Mouse (Mus musculus): ENCODE measurements around the gene Sept9.

The Sept9 gene

GRCm38 (mm10) chr11:117296500-117297189, 97.2 kb downstream of the Sept9 start:
- no peak for DNase-seq

- DNase-seq: no peak
Observed at GRCm38 (mm10) chr11:117297190-117297829, 97.8 kb downstream of the Sept9 start.

GRCm38 (mm10) chr11:117299741-117300140, 100.3 kb downstream of the Sept9 start:
- no peak for DNase-seq

GRCm38 (mm10) chr11:117300809-117301208, 101.3 kb downstream of the Sept9 start:
- no peak for DNase-seq

GRCm38 (mm10) chr11:117301716-117302115, 102.3 kb downstream of the Sept9 start:
- DNase-seq: no peak

DNA sequence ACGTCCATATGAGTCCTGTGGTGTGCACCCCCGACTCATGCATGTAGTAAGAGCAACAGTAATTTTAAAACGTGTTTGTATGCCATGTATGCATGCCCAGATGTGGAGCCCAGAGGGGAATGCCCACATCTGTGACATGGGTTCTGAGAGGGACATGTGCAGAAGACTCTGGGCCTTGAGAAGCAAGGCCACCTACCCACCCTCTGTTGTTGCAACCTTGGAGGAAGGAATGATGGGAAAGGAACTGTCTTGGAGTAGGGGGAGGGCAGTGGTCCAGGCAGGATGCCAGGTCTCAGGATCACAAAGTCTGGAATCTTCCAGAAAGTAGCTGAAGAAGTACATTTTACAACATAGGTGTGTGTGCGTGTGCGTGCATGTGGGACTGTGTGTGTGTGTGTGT, 102.9 kb downstream of the Sept9 start:
- no peak for DNase-seq

GRCm38 (mm10) chr11:117305509-117306188, 106.2 kb downstream of the Sept9 start:
- peak; percentile 35 for DNase-seq

- DNase-seq: no peak
Observed at GRCm38 (mm10) chr11:117306311-117307088, 107.0 kb downstream of the Sept9 start.

DNA sequence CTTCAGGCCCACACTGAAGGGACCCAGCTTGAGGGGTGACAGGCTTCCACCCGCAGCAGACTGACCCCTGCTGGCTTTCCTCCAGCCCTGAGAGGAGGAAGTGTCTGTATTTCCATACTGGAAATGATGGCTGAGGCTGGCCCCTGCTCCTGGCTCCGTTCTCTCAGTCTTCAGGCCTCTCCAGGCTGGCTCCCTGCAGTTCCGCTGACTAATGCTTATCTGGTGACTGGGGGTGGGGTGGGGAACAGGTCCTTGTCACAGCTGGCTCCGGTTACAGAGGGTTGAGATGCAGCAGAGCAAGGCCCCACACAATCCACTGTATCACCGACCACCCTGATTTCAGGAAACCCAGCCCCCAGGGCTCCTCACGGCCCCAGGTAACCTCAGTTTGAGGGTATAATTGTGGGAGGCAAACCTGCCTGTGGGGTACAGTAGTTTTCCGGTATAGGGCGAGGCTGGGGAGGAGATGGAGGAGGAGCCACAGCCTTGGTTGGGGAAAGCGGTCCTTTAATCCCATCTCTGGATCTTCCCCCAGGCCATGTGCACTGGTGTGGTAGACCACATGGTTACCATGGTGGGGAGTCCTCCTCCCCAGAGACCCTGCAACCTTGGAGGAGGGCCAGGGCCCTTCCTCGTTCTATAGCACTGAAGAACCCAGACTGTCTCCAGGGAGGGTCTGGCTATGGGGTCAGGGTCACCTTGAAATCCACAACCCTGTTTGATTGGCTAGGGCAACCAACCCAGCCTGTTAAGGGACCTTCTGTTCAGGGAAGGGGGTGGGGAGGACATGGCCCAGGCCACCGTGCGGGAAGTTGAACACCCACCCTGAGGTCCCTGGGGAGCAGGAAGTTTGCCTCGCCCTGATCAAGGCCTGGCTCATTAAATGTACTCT, 108.7 kb downstream of the Sept9 start:
- no peak for DNase-seq

GRCm38 (mm10) chr11:117309108-117309917, 109.9 kb downstream of the Sept9 start:
- DNase-seq: no peak

- no peak for DNase-seq
Observed at GRCm38 (mm10) chr11:117309918-117310287, 110.4 kb downstream of the Sept9 start.

DNA sequence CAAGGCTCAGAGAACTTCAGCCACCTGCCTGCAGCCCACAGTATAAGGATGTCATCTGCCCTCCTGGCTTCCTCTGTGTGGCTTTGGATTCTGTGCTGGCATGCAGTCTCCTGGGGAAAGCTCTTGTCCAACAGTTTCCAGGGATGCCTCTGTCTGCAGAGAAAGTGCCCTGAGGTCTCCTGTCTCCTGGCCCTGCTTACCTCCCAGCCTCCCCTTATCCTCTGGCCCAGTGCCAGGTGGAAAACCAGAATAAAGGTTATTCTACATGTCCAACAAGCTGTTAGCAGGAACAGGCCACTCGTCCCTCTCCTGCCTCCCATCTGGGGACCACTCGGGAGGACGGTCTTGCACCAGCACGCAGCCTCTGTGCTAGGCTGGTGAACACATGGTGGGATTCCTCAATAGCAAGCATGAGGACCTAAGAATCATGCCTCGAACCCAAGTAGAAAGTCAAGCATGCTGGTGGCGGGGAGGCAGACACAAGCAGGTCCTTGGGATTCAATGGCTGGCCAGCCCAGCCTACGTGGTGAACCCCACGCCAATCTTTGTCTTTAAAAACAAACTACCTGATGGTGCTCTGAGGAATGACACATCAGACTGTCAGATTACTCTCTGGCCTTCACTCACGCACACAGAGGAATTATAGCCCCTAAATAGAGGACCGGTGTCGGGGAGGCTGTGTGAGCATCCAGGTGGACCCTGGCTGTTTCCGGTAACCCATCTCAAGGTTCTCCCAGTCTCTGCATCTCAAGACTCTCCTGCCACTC, 111.1 kb downstream of the Sept9 start:
- peak; percentile 23 for DNase-seq

- peak; percentile 53 for DNase-seq
Observed at GRCm38 (mm10) chr11:117311127-117311800, 111.8 kb downstream of the Sept9 start.

DNA sequence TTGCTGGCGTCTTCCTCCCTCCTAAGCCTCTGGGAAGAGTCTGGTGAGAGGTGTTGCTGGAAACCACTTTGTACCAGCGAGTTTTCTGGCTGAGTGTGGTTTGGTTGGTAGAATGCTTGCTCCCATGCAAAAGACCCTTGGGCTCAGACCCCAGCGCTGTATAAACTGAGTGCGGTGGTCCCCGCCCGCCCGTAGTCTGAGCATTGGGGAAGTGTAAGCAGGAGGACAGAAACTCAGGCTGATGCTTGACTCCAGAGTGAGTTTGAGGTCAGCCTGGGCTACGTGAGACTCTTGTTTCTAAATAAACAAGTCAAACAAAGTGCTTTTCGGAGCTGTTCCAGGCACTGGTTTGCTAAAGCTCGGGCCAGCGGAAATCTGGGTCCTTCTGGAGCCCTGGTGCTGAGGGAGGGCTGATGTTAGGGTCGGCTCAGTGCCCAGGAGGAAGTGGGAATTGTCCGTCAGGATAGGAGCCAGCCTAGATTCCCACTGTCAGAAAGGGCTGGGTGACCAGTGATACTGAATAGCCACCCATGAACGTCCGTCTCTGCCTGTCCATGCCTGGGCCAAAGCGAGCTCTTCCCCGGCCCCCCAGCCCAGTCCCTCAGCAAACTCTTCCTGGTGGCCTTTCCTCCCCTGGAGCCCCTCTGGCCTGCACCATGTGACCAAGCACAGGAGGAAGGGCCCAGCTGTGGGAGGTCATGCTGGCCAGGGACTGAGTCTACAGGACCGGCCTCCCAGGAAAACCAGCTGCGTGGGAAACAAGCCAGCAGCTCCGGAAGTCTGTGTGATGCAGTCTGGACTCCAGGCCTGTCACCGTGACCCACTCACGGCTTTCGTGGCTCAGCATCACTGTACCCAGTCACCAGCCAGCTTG, 112.8 kb downstream of the Sept9 start:
- no peak for DNase-seq

GRCm38 (mm10) chr11:117312936-117313335, 113.5 kb downstream of the Sept9 start:
- DNase-seq: no peak

DNA sequence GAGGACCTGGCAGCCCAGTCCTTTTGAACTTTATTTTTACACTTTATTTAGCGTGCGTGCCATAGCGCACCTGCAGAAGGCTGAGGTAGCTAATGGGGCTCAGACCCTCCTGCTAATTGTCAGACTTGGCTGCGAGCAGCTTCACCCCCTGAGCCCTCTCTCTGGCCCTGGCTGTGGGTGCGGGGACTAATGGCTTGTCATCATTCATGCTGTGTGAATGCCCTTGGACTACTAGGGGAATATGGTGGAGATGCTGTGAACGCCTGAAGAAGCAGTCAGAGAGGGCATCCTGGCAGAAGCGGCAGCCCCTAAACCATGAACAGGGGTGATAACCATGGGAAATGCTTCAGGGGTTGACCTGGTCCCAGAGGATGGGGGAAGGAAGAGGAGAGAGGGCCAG, 114.0 kb downstream of the Sept9 start:
- no peak for DNase-seq

DNA sequence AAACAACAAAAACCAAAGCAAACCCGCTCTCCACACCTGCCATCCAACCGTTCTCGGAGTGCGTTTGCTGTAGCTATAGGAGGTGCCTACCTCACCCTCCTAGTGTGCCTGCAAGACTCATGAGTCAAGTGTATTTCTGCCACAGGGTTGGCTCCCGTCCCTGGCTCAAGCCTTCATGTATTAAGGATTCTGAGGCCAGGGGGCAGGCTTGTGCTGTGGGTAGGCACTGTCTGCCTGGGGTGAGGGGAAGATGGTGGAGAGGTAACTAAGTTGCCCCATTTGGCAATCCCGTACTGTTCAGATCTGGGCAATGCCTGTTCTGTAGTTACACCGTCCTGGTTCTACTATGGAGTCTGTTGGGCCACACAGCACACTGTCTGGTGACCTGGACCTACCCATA, 114.6 kb downstream of the Sept9 start:
- DNase-seq: no peak

DNA sequence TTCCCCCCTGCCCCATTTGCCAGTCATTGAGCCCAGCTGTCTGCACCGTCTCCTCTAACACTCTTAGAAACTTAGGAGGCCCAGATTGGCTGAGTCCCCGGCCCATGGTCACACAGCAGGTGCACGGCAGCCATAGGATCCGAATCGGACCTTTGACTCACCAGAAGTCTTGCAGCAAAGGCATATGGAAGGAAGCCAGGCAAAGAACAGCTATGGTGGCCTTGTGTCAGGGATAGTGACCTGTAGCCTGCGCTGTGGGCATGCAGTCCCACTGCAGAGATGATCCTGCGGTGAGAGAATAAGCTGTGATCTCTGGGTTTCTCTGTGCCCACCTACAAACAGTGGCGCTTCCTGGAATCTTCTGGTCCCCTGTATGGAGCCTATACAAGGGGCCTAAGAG, 115.1 kb downstream of the Sept9 start:
- DNase-seq: no peak

DNA sequence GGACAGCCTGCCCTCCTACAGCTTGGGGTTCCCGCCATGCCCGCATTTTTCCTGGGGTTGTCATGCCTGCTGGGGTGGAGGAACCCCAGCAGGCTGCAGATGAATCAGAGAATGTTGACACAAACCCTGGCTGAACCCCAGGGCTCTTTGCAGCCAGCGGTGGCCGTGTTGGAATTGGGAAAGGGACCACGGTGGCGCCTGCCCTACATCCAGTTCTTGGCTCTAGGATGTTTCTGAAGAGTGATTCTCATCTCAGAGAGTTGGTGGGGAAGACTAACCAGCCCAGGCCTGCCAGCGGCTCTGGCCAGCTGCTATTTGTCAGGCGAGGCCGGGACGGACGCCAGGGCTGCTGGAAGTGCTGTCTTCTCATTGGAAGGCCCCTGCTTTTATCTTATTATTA, 115.8 kb downstream of the Sept9 start:
- DNase-seq: no peak

Measured in cerebellum, adult 8-10 months (tissue).